Mouse (Mus musculus) embryonic facial prominence, embryonic 10.5 days (tissue): ENCODE measurements around the gene Kiz. TPM values are rescaled to one million over a fixed set of nuclear protein-coding genes. Genes with fewer than 3 reads are reported as not detected.

ENCODE experiments used
- DNase-seq: peaks from one replicate; pipeline ENCODE4 v3.0.0-alpha.2; 2017; ENCODE audit warnings: low spot score
- H3K27ac ChIP-seq: fragments of 300-500 bp; sonication (generic); replicated peaks from 2 replicates; pipeline ENCODE4 v1.5.1; 2016; ENCODE audit warnings: mild to moderate bottlenecking
- H3K27me3 ChIP-seq: fragments of 300-500 bp; sonication (generic); replicated peaks from 2 replicates; pipeline ENCODE4 v1.6.1; 2016; ENCODE audit warnings: low read depth, mild to moderate bottlenecking; ENCODE audit not compliant: poor library complexity, severe bottlenecking
- H3K36me3 ChIP-seq: fragments of 300-500 bp; sonication (generic); replicated peaks from 2 replicates; pipeline ENCODE4 v1.6.1; 2016; ENCODE audit warnings: mild to moderate bottlenecking, moderate library complexity
- H3K4me1 ChIP-seq: fragments of 300-500 bp; sonication (generic); 2 replicates; pipeline ENCODE4 v1.6.1; 2016
- H3K4me3 ChIP-seq: fragments of 300-500 bp; sonication (generic); 2 replicates; pipeline ENCODE4 v1.5.1; 2016; ENCODE audit warnings: mild to moderate bottlenecking, moderate library complexity
- H3K9me3 ChIP-seq: fragments of 300-500 bp; sonication (generic); 2 replicates; pipeline ENCODE4 v1.6.1; 2016; ENCODE audit warnings: mild to moderate bottlenecking
- WGBS: fragments of 180-500 bp; shearing (Covaris S2); methylation state at CpG from one replicate; pipeline ENCODE4 v1.1.7; 2016; 5-methylcytosine and 5-hydroxymethylcytosine counted together
- polyA plus RNA-seq: library from polyadenylated mRNA; unstranded; fragments of >200 nt; fragmentation: Nextera tagmentation; extraction: Ambion mirVana; gene quantifications from 2 replicates; pipeline ENCODE4 v1.2.1, GENCODE M21; 2016

Gene Kiz
- 23.4 and 25.2 TPM in 2 replicates for polyA plus RNA-seq

- under 1% methylated on average over 32 of the region's 32 CpGs for WGBS
- Histone ChIP-seq H3K4me3 (peak within 1 kb of the TSS; percentile 92), H3K36me3 (no peaks in the 10 kb centered on the region), H3K27ac (peak within 1 kb of the TSS; percentile 94), H3K9me3 (no peaks in the 10 kb centered on the region), H3K27me3 (no peaks in the 10 kb centered on the region), H3K4me1 (peaks cover 11% of the 10 kb centered on the region)
- peak; percentile 97 for DNase-seq
Measured at GRCm38 (mm10) chr2:146855599-146856039, at the start of gene Kiz. Gene Kiz (plus strand): TSS chr2:146855864.

GRCm38 (mm10) chr2:146809706-146810256 lies 45.9 kb upstream of the Kiz start:
- H3K9me3 ChIP-seq, result no peaks in the 10 kb centered on the region
- no peaks in the 10 kb centered on the region for H3K27me3 ChIP-seq
- H3K4me3 ChIP-seq, result no peak overlapping the region
- no peak for DNase-seq
- no peaks in the 10 kb centered on the region for H3K36me3 ChIP-seq
- WGBS, result 85% methylated on average over 7 of the region's 7 CpGs
- no peak overlapping the region for H3K27ac ChIP-seq
- H3K4me1 ChIP-seq, result peaks cover 5% of the 10 kb centered on the region; the same call in 1 of the 2 replicates

- no peak overlapping the region for H3K27ac ChIP-seq
- no peaks in the 10 kb centered on the region for H3K36me3 ChIP-seq
- no peaks in the 10 kb centered on the region for H3K27me3 ChIP-seq
- H3K4me3 ChIP-seq, result no peak overlapping the region
- H3K4me1 ChIP-seq, result peaks cover 5% of the 10 kb centered on the region; the same call in 1 of the 2 replicates
- no peaks in the 10 kb centered on the region for H3K9me3 ChIP-seq
- DNase-seq, result peak; percentile 31
- WGBS, result 42% methylated on average over 13 of the region's 13 CpGs
Measured at GRCm38 (mm10) chr2:146810695-146811094, 45.0 kb upstream of the Kiz start.

- Histone ChIP-seq H3K4me3 (no peak overlapping the region), H3K36me3 (no peaks in the 10 kb centered on the region), H3K27me3 (no peaks in the 10 kb centered on the region), H3K27ac (no peak overlapping the region), H3K9me3 (no peaks in the 10 kb centered on the region), H3K4me1 (peaks cover 7% of the 10 kb centered on the region; the same call in 1 of the 2 replicates)
- DNase-seq, result no peak
- 85% methylated on average over 7 of the region's 7 CpGs for WGBS
Measured at GRCm38 (mm10) chr2:146814978-146815377, 40.7 kb upstream of the Kiz start.

- H3K4me3 ChIP-seq, result no peak overlapping the region
Measured at GRCm38 (mm10) chr2:146819065-146819464, 36.6 kb upstream of the Kiz start.

GRCm38 (mm10) chr2:146823483-146823951 lies 32.1 kb upstream of the Kiz start:
- H3K4me1 ChIP-seq, result peaks cover 13% of the 10 kb centered on the region
- no peaks in the 10 kb centered on the region for H3K9me3 ChIP-seq
- H3K36me3 ChIP-seq, result no peaks in the 10 kb centered on the region
- WGBS, result 38% methylated on average over 11 of the region's 11 CpGs
- DNase-seq, result no peak
- no peak overlapping the region for H3K27ac ChIP-seq
- peaks cover 38% of the 10 kb centered on the region for H3K27me3 ChIP-seq
- no peak overlapping the region for H3K4me3 ChIP-seq

More at GRCm38 (mm10) chr2:146819065-146819464, 36.6 kb upstream of the Kiz start:
- Histone ChIP-seq H3K4me1 (peaks cover 9% of the 10 kb centered on the region), H3K27me3 (peaks cover 10% of the 10 kb centered on the region), H3K9me3 (no peaks in the 10 kb centered on the region), H3K36me3 (no peaks in the 10 kb centered on the region), H3K27ac (no peak overlapping the region)
- no peak for DNase-seq
- WGBS, result 59% methylated on average over 4 of the region's 4 CpGs

- peaks cover 43% of the 10 kb centered on the region for H3K27me3 ChIP-seq
- H3K27ac ChIP-seq, result no peak overlapping the region
- H3K4me3 ChIP-seq, result no peak overlapping the region
- no peaks in the 10 kb centered on the region for H3K36me3 ChIP-seq
- peaks cover 12% of the 10 kb centered on the region for H3K4me1 ChIP-seq
- 35% methylated on average over 8 of the region's 8 CpGs for WGBS
- DNase-seq, result no peak
- no peaks in the 10 kb centered on the region for H3K9me3 ChIP-seq
Measured at GRCm38 (mm10) chr2:146824043-146824442, 31.6 kb upstream of the Kiz start.

- no peak overlapping the region for H3K27ac ChIP-seq
- WGBS, result 84% methylated on average over 4 of the region's 4 CpGs
- no peak for DNase-seq
- H3K4me1 ChIP-seq, result peaks cover 11% of the 10 kb centered on the region
- H3K27me3 ChIP-seq, result peaks cover 73% of the 10 kb centered on the region
- H3K9me3 ChIP-seq, result no peaks in the 10 kb centered on the region
- no peaks in the 10 kb centered on the region for H3K36me3 ChIP-seq
- no peak overlapping the region for H3K4me3 ChIP-seq
Measured at GRCm38 (mm10) chr2:146828006-146828405, 27.7 kb upstream of the Kiz start.

GRCm38 (mm10) chr2:146833222-146834063 lies 22.2 kb upstream of the Kiz start:
- peak; percentile 39 for DNase-seq
- Histone ChIP-seq H3K4me3 (peak overlapping the region; percentile 30; the same call in 1 of the 2 replicates), H3K36me3 (no peaks in the 10 kb centered on the region), H3K9me3 (no peaks in the 10 kb centered on the region), H3K27me3 (peaks cover 100% of the 10 kb centered on the region), H3K4me1 (peaks cover 31% of the 10 kb centered on the region), H3K27ac (no peak overlapping the region)
- 3% methylated on average over 31 of the region's 31 CpGs for WGBS

GRCm38 (mm10) chr2:146834064-146834313 lies 21.7 kb upstream of the Kiz start:
- DNase-seq, result no peak
- no peaks in the 10 kb centered on the region for H3K9me3 ChIP-seq
- peaks cover 36% of the 10 kb centered on the region for H3K4me1 ChIP-seq
- H3K27ac ChIP-seq, result no peak overlapping the region
- H3K27me3 ChIP-seq, result peaks cover 100% of the 10 kb centered on the region
- WGBS, result 0% methylated on average over 5 of the region's 5 CpGs
- H3K4me3 ChIP-seq, result peak overlapping the region; percentile 48
- no peaks in the 10 kb centered on the region for H3K36me3 ChIP-seq

- H3K4me3 ChIP-seq, result peak overlapping the region; percentile 48
- H3K4me1 ChIP-seq, result peaks cover 42% of the 10 kb centered on the region
- H3K36me3 ChIP-seq, result no peaks in the 10 kb centered on the region
- peak; percentile 73 for DNase-seq
- H3K9me3 ChIP-seq, result no peaks in the 10 kb centered on the region
- peaks cover 100% of the 10 kb centered on the region for H3K27me3 ChIP-seq
- under 1% methylated on average over 63 of the region's 63 CpGs for WGBS
- peak overlapping the region; percentile 44 for H3K27ac ChIP-seq
Measured at GRCm38 (mm10) chr2:146834314-146835201, 21.1 kb upstream of the Kiz start.

- Histone ChIP-seq H3K4me1 (peaks cover 42% of the 10 kb centered on the region), H3K9me3 (no peaks in the 10 kb centered on the region), H3K36me3 (no peaks in the 10 kb centered on the region), H3K27ac (peak overlapping the region; percentile 44), H3K4me3 (peak overlapping the region; percentile 48), H3K27me3 (peaks cover 100% of the 10 kb centered on the region)
- WGBS, result under 1% methylated on average over 20 of the region's 20 CpGs
- peak; percentile 67 for DNase-seq
Measured at GRCm38 (mm10) chr2:146835241-146835990, 20.2 kb upstream of the Kiz start.
